Mouse (Mus musculus): ENCODE data around the gene Ablim1. TPM values are rescaled to one million over a fixed set of nuclear protein-coding genes. Genes with fewer than 3 reads are reported as not detected.

Gene Ablim1
- 39.2 and 48.2 TPM in 2 replicates for polyA plus RNA-seq (2021; fragmentation: Nextera tagmentation)
- long read RNA-seq, experiment 1, partial matches to known transcripts = 7 of 99 reads
- long read RNA-seq, experiment 1, other reads (novel, unspliced or antisense) = 92 of 99 reads
- long read RNA-seq, experiment 2, partial matches to known transcripts = 3 of 71 reads
- long read RNA-seq, experiment 2, other reads (novel, unspliced or antisense) = 68 of 71 reads

DNA sequence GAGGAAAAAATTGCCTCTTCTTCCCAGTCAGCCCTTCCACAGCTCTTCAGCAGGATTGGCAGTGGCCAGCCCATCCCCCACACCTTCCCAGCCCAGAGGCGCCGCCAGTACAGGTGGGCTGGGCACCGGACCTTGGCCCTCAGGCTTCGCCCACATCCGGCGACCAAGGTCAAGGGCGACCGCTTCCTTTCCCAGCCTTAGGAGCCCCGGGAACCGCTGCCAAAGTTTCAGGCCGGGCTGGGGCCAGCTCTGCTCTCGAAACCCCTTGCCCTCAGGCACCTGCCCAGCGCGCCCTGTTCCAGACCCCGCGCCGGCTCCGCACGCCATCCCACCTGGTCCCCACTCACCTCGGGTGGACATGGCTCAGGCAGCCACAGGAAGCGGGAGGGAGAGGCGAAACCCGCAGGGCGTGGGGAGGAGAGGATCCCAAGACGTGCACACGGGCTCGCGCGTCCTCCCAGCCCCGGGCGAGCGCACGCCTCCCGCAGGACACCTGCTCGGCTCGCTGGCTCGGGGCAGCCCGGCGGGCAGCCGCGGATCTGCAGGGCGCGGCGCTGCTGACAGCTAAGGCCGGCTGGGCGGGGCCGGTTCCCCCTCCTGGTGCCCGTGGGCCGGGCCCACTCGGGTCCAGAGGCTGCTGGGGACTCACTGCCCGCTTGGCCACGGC, at the start of gene Ablim1:
Gene Ablim1 (minus strand): TSS at position 574 of the 667 bp plus-strand sequence.

DNA sequence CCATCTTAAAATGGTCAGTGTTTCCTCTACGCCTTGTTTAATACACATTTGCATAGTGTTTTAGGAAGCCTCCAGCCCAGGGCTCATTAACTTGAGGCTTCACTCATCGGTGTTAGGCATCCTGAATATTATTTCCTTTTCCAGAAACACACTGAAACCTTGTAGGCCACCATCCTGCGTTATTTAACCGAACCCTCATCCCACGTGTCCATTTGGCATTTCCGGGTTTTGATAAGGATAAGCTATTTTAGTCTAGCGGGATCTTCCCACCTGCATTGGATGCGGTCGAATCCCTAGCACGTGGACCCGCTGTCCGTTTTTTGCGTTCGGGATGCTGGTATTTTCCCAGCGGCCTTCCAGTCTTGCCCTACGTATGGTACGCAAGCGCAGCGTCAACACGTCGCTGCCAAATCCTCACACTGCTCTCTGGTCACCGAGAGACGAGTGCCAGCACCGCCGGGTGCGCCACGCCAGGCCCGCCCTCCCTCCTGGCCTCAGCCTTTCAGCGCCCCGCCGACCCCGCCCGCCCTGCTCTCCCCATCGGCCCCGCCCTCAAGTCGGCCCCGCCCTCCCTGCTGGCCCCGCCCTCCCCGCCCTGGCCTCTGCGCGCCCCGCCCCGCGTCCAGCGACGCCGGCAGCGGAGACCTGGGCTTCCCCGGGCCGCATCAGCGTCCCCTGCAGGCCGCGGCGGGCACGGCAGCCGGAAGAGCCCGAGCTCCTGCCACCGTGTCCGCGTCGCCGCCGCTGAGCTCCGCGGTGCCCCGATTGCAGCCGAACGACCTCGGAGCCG, 45.8 kb upstream of the Ablim1 start, which contains the start of gene Fam160b1:
Gene Fam160b1 (plus strand): TSS at position 340 of the 790 bp plus-strand sequence.

DNA sequence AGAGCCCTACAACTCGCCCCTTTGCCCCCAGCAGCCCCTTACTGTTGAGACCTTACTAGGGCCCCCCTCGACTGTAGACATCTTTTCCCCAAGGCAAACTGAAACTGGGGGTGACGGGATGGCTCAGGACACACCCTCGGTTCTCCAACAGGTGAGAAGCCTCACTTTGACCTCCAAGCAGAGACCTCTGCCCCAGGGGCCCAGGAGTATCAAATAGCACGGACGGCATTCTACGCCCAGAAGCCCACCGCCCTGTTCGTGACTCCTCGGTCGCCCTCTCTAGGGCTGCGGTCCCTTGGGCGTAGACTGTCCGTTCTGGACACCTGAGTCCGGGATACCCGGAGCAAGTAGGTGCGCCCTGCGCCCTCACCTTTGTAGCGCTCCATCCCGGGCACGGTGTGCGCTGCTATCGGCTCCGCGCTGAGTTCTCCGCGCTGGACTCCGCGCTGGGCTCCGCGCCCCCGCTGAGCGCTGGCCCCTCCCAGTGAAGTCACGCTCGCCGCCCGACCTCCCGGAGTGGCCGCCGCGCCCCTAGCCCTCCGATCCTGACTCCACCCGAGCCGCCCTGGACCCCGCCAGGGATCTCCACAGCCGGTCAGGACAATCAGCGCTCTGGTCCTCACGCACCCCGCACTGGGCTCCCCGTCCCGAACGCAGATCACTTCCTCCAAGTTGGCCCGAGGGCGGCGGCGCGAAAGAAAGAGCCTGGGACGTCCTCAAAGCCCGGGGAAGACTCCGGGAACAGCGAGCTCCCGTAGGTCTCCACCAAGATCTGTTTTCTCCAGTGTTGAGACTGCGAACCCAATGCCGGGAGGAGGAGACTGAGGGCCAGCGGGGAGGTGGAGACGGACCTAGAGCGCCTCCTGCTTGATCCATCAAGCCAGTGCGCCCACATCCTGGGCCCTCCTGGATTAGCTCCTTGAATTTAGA, 306.7 kb downstream of the Ablim1 start, which contains the start of gene Afap1l2:
Gene Afap1l2 (minus strand): TSS at position 448 of the 930 bp plus-strand sequence.

Other genes with a start within 250 kb of the Ablim1 start
- gene Fam160b1, start 45.8 kb upstream of the Ablim1 start, polyA plus RNA-seq (2021; fragmentation: Nextera tagmentation) = 3.9 and 5.2 TPM in 2 replicates
- 10.6 and 14.6 TPM in 2 replicates for gene Trub1, start 138.0 kb upstream of the Ablim1 start, polyA plus RNA-seq (2021; fragmentation: Nextera tagmentation)